Mouse (Mus musculus): ENCODE measurements at regions not wholly inside any gene's neighbourhood (a gene's known extent, or its start where the extent isn't known, plus 50 kb on each side); places are given as distances from the start of the nearest gene placed in this dataset.
"Not testable (repeated sequence)": the region's sequence is repeated elsewhere in the genome, so short reads cannot be mapped to it uniquely, and the experiment has no call there.

GRCm38 (mm10) chr2:116444163-116444562 lies 378.5 kb upstream of the Meis2 start:
- peak; percentile 71 for DNase-seq (ENCODE audit: low read depth, low spot score)

GRCm38 (mm10) chr2:116440252-116440651 lies 374.6 kb upstream of the Meis2 start:
- no peak for DNase-seq (ENCODE audit: low read depth, low spot score)

GRCm38 (mm10) chr2:116433481-116433880 lies 367.8 kb upstream of the Meis2 start:
- no peak for DNase-seq (ENCODE audit: low read depth, low spot score)

GRCm38 (mm10) chr2:116424131-116424530 lies 358.5 kb upstream of the Meis2 start:
- DNase-seq (ENCODE audit: low read depth, low spot score): no peak

GRCm38 (mm10) chr2:116417428-116418195 lies 352.0 kb upstream of the Meis2 start:
- DNase-seq (ENCODE audit: low read depth, low spot score): peak; percentile 34

- DNase-seq (ENCODE audit: low read depth, low spot score): no peak
Measured at GRCm38 (mm10) chr2:116415742-116416141, 350.1 kb upstream of the Meis2 start.

- DNase-seq (ENCODE audit: low read depth, low spot score): no peak
Measured at GRCm38 (mm10) chr2:116402113-116402512, 336.5 kb upstream of the Meis2 start.

- DNase-seq (ENCODE audit: low read depth, low spot score): no peak
Measured at GRCm38 (mm10) chr2:116399966-116400365, 334.3 kb upstream of the Meis2 start.

GRCm38 (mm10) chr2:116368811-116369210 lies 303.2 kb upstream of the Meis2 start:
- peak; percentile 47 for DNase-seq (ENCODE audit: low read depth, low spot score)

GRCm38 (mm10) chr2:116364136-116364535 lies 298.5 kb upstream of the Meis2 start:
- peak; percentile 78 for DNase-seq (ENCODE audit: low read depth, low spot score)

- DNase-seq (ENCODE audit: low read depth, low spot score): no peak
Measured at GRCm38 (mm10) chr2:116358145-116358544, 292.5 kb upstream of the Meis2 start.

- DNase-seq (ENCODE audit: low read depth, low spot score): peak; percentile 39
Measured at GRCm38 (mm10) chr2:116348530-116348914, 282.9 kb upstream of the Meis2 start.

GRCm38 (mm10) chr2:116347827-116348529 lies 282.3 kb upstream of the Meis2 start:
- peak; percentile 29 for DNase-seq (ENCODE audit: low read depth, low spot score)

GRCm38 (mm10) chr2:116331801-116332200 lies 266.2 kb upstream of the Meis2 start:
- no peak for DNase-seq (ENCODE audit: low read depth, low spot score)

GRCm38 (mm10) chr2:116322039-116322770 lies 256.6 kb upstream of the Meis2 start:
- peak; percentile 10 for DNase-seq (ENCODE audit: low read depth, low spot score)

- no peak for DNase-seq (ENCODE audit: low read depth, low spot score)
Measured at GRCm38 (mm10) chr2:116299551-116299950, 233.9 kb upstream of the Meis2 start.

GRCm38 (mm10) chr2:116289886-116290285 lies 224.2 kb upstream of the Meis2 start:
- DNase-seq (ENCODE audit: low read depth, low spot score): peak; percentile 6

GRCm38 (mm10) chr2:116243191-116243590 lies 177.6 kb upstream of the Meis2 start:
- not testable (repeated sequence) for DNase-seq (ENCODE audit: low read depth, low spot score)

- DNase-seq (ENCODE audit: low read depth, low spot score): peak; percentile 80
Measured at GRCm38 (mm10) chr2:116236731-116237130, 171.1 kb upstream of the Meis2 start.

GRCm38 (mm10) chr2:116232793-116233192 lies 167.2 kb upstream of the Meis2 start:
- DNase-seq (ENCODE audit: low read depth, low spot score): peak; percentile 53

- peak; percentile 12 for DNase-seq (ENCODE audit: low read depth, low spot score)
Measured at GRCm38 (mm10) chr2:116216418-116216817, 150.8 kb upstream of the Meis2 start.

Data from brain, adult 2 months (tissue).